Mouse (Mus musculus): ENCODE measurements around the gene Ube2n. TPM values are rescaled to one million over a fixed set of nuclear protein-coding genes. Genes with fewer than 3 reads are reported as not detected.

The Ube2n gene
- polyA plus RNA-seq, 1 experiment from 2014 or later = 365 TPM

GRCm38 (mm10) chr10:95562395-95562794 is 47.5 kb downstream of the Ube2n start:
- peak overlapping the region; percentile 90 for H3K4me2 ChIP-seq
- WGBS = 8% methylated on average over 8 of the region's 8 CpGs
- no peaks in the 10 kb centered on the region for H3K9me3 ChIP-seq
- H3K4me1 ChIP-seq (replicated peaks) = peaks cover 36% of the 10 kb centered on the region
- peak overlapping the region; percentile 97 for H3K4me3 ChIP-seq
- H3K27me3 ChIP-seq = no peaks in the 10 kb centered on the region
- no peak for ATAC-seq (ENCODE audit: low FRiP score, low read depth)
- H3K36me3 ChIP-seq = 0 out of 2 replicates have a peak, but pooled peaks cover 2% of the 10 kb centered on the region
- H3K27ac ChIP-seq (replicated peaks) = no peak overlapping the region
- peak overlapping the region; percentile 92 for H3K9ac ChIP-seq

DNA sequence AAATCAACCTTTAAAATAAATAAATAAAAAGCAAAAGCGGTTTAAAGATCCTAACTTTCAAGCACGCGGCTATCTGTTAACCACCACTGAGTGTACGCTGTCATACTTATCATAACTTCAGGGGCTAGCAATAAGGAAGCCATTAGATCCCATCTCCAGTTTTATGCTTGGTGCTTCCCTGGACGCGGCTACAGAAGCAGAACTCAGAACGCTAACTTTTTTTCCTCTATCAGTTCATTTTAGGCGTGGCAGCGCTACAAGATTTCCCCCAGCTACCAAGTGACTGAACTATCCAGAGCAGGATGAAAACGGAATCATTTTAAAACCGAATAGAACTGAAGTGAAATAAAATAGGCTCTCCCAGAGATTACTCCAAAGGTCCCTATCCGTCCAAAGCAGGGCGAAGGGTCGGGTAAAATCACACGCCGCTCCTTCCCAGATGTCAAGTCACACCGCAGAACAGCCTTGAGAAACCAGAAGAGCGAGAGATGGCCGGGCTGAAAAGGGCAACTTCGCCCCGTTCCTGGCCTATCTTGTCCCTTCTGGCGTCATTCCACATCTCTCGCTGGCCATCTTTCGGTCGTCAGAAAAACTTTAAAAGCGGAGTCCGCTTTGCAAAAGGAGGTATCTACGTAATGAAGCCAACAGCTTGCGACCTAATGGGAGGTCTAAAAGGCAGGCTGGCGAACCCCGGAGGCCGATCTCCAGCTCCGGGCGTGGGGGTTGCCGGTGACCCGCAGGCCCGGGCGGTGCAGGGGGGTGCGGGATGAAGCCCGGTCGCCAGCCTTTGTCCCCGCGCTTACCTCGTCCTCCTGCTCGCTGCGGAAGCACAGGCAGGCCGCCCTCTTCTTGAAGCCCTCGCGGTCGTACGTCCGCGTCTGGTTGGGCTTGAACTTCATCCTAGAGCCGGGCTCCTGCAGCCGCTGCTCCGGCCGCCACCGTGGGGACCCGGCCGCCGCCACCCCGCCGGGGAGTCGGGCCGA is 48.2 kb downstream of the Ube2n start:
- Histone ChIP-seq H3K9ac (peak overlapping the region; percentile 92), H3K27ac (replicated peaks) (peak overlapping the region; percentile 91), H3K4me3 (peak overlapping the region; percentile 97), H3K9me3 (no peaks in the 10 kb centered on the region), H3K4me2 (peak overlapping the region; percentile 90), H3K27me3 (no peaks in the 10 kb centered on the region), H3K4me1 (replicated peaks) (peaks cover 36% of the 10 kb centered on the region), H3K36me3 (no peaks in the 10 kb centered on the region)
- under 1% methylated on average over 65 of the region's 65 CpGs for WGBS
- peak; percentile 64 for ATAC-seq (ENCODE audit: low FRiP score, low read depth)

- Histone ChIP-seq H3K36me3 (no peaks in the 10 kb centered on the region), H3K4me3 (peak within 1 kb of the TSS; percentile 97), H3K27me3 (no peaks in the 10 kb centered on the region), H3K9me3 (no peaks in the 10 kb centered on the region), H3K4me1 (replicated peaks) (peaks cover 35% of the 10 kb centered on the region), H3K9ac (peak within 1 kb of the TSS; percentile 92), H3K4me2 (peak within 1 kb of the TSS; percentile 90), H3K27ac (replicated peaks) (peak within 1 kb of the TSS; percentile 91)
- 3% methylated on average over 51 of the region's 97 CpGs for WGBS
- ATAC-seq (ENCODE audit: low FRiP score, low read depth) = peak; percentile 95
Measured at GRCm38 (mm10) chr10:95563851-95564845, 49.2 kb downstream of the Ube2n start, which contains the start of gene Nudt4. Nudt4 (minus strand) TSS chr10:95564146.

- peaks cover 27% of the 10 kb centered on the region for H3K4me1 ChIP-seq (replicated peaks)
- ATAC-seq (ENCODE audit: low FRiP score, low read depth) = no peak
- WGBS = 26% methylated on average over 14 of the region's 14 CpGs
- H3K4me3 ChIP-seq = no peak overlapping the region
- H3K4me2 ChIP-seq = no peak overlapping the region
- no peaks in the 10 kb centered on the region for H3K27me3 ChIP-seq
- H3K27ac ChIP-seq (replicated peaks) = no peak overlapping the region
- H3K9me3 ChIP-seq = no peaks in the 10 kb centered on the region
- no peaks in the 10 kb centered on the region for H3K36me3 ChIP-seq
- H3K9ac ChIP-seq = no peak overlapping the region
Measured at GRCm38 (mm10) chr10:95565156-95565854, 50.4 kb downstream of the Ube2n start.

- H3K27ac ChIP-seq (replicated peaks) = no peak overlapping the region
- 94% methylated on average over 3 of the region's 3 CpGs for WGBS
- H3K4me3 ChIP-seq = no peak overlapping the region
- H3K9me3 ChIP-seq = no peaks in the 10 kb centered on the region
- no peak overlapping the region for H3K9ac ChIP-seq
- H3K27me3 ChIP-seq = no peaks in the 10 kb centered on the region
- H3K4me2 ChIP-seq = no peak overlapping the region
- no peak for ATAC-seq (ENCODE audit: low FRiP score, low read depth)
- peaks cover 14% of the 10 kb centered on the region for H3K4me1 ChIP-seq (replicated peaks)
- H3K36me3 ChIP-seq = no peaks in the 10 kb centered on the region
Measured at GRCm38 (mm10) chr10:95566786-95567185, 51.8 kb downstream of the Ube2n start.

- no peak for ATAC-seq (ENCODE audit: low FRiP score, low read depth)
- H3K4me3 ChIP-seq = no peak overlapping the region
- H3K9ac ChIP-seq = no peak overlapping the region
- WGBS = 75% methylated on average over 5 of the region's 5 CpGs
- H3K27ac ChIP-seq (replicated peaks) = no peak overlapping the region
- peaks cover 8% of the 10 kb centered on the region for H3K4me1 ChIP-seq (replicated peaks)
- H3K27me3 ChIP-seq = no peaks in the 10 kb centered on the region
- H3K9me3 ChIP-seq = no peaks in the 10 kb centered on the region
- H3K36me3 ChIP-seq = no peaks in the 10 kb centered on the region
- no peak overlapping the region for H3K4me2 ChIP-seq
Measured at GRCm38 (mm10) chr10:95567550-95567949, 52.6 kb downstream of the Ube2n start.

- Histone ChIP-seq H3K4me2 (no peak overlapping the region), H3K4me1 (replicated peaks) (peaks cover 5% of the 10 kb centered on the region), H3K36me3 (no peaks in the 10 kb centered on the region), H3K9ac (no peak overlapping the region), H3K27me3 (no peaks in the 10 kb centered on the region), H3K9me3 (no peaks in the 10 kb centered on the region), H3K4me3 (no peak overlapping the region), H3K27ac (replicated peaks) (no peak overlapping the region)
- WGBS = 69% methylated on average over 6 of the region's 6 CpGs
- no peak for ATAC-seq (ENCODE audit: low FRiP score, low read depth)
Measured at GRCm38 (mm10) chr10:95568016-95568415, 53.1 kb downstream of the Ube2n start.

DNA sequence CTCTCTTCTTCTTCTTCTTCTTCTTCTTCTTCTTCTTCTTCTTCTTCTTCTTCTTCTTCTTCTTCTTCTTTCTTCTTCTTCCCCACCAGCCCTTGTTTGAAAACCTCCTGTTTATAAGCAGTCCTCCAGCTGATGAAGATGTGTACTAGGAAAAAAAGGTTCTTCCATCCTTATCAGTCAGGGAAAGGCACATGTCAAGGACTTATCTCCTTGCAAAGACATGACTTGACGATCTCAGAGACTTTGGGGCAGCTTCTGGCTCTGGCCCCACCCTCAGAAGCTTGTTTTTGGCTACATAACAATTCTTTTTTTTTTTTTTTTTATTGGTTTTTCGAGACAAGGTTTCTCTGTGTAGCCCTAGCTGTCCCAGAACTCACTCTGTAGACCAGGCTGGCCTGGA is 54.5 kb downstream of the Ube2n start:
- no peak overlapping the region for H3K9ac ChIP-seq
- H3K4me1 ChIP-seq (replicated peaks) = peaks cover 3% of the 10 kb centered on the region
- ATAC-seq (ENCODE audit: low FRiP score, low read depth) = no peak
- H3K27me3 ChIP-seq = no peaks in the 10 kb centered on the region
- H3K27ac ChIP-seq (replicated peaks) = no peak overlapping the region
- no peak overlapping the region for H3K4me3 ChIP-seq
- no peaks in the 10 kb centered on the region for H3K9me3 ChIP-seq
- H3K36me3 ChIP-seq = no peaks in the 10 kb centered on the region
- WGBS = 81% methylated on average over 2 of the region's 2 CpGs
- no peak overlapping the region for H3K4me2 ChIP-seq

DNA sequence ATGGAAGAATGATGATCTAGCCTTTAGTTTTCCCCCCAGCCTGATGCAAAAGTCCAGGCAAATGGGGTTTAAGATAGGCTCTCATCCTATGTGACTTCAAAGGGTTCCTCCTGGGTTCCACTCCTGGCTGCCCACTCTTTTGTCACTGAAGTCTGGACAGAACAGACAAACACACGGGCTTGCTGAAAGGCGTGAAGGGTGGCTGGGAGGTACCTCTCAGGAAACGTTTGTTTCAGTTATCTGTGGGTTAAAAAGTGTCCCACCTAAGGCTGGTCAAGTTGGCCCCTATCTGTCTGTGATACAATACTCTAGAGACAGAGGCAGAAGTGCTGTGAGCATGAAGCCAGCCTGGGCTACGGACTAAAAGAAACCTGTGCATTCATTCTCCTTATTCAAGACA is 60.0 kb downstream of the Ube2n start:
- H3K36me3 ChIP-seq = no peaks in the 10 kb centered on the region
- no peak for ATAC-seq (ENCODE audit: low FRiP score, low read depth)

DNA sequence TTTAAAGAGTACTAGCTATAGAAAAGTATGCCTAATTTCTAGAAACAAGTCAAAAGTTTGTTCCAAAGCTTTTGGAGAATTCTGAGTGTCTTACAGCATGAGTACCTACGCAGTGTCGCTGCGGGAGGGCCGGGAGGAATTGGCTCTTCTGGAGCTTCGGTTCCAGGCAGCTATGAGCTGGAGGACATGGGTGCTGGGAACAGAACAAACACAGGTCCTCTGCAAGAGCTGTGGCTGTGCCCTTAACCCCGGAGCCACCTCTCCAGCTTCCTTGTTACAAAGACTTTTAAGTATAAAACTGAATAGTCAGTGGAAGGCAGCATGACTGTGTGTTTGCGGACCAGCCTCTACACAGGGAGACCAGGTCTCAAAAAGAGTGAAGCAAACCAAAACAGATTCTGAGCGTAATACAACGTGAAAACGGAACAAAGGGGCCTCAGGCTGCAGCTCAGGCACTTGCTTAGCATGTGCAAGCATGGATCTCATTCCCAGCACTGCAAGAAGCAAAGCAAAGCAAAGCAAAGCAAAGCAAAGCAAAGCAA is 61.0 kb downstream of the Ube2n start:
- H3K9ac ChIP-seq = no peak overlapping the region
- H3K9me3 ChIP-seq = no peaks in the 10 kb centered on the region
- no peak overlapping the region for H3K27ac ChIP-seq (replicated peaks)
- no peak overlapping the region for H3K4me2 ChIP-seq
- H3K4me1 ChIP-seq (replicated peaks) = peaks cover 11% of the 10 kb centered on the region
- no peak overlapping the region for H3K4me3 ChIP-seq
- no peaks in the 10 kb centered on the region for H3K36me3 ChIP-seq
- ATAC-seq (ENCODE audit: low FRiP score, low read depth) = no peak
- no peaks in the 10 kb centered on the region for H3K27me3 ChIP-seq
- 74% methylated on average over 10 of the region's 10 CpGs for WGBS

More for the DNA sequence above, 60.0 kb downstream of the Ube2n start:
- 78% methylated on average over 4 of the region's 4 CpGs for WGBS
- H3K4me2 ChIP-seq = no peak overlapping the region
- H3K9ac ChIP-seq = no peak overlapping the region
- H3K4me3 ChIP-seq = no peak overlapping the region
- peaks cover 11% of the 10 kb centered on the region for H3K4me1 ChIP-seq (replicated peaks)
- no peaks in the 10 kb centered on the region for H3K27me3 ChIP-seq
- no peak overlapping the region for H3K27ac ChIP-seq (replicated peaks)
- no peaks in the 10 kb centered on the region for H3K9me3 ChIP-seq

Data from hindbrain, embryonic 15.5 days (tissue).